Mouse (Mus musculus) thymus, adult 2 months (tissue): Measurements from ENCODE around the gene Adam33.

Experiments
- CTCF ChIP-seq: fragments of 200-500 bp; IDR thresholded peaks from 2 replicates; pipeline ENCODE4 v1.5.1; 2012; ENCODE audit warnings: mild to moderate bottlenecking, control low read depth, low read length, moderate library complexity, borderline replicate concordance; ENCODE audit not compliant: control insufficient read depth, poor library complexity, insufficient read depth; ENCODE audit errors: extremely low read depth
- POLR2A ChIP-seq: fragments of 200-500 bp; IDR thresholded peaks from 2 replicates; pipeline ENCODE4 v1.6.1; 2012; ENCODE audit warnings: mild to moderate bottlenecking, low read length, control low read depth, moderate library complexity; ENCODE audit not compliant: control insufficient read depth, poor library complexity, insufficient read depth; ENCODE audit errors: extremely low read depth

GRCm38 (mm10) chr2:131029065-131029935 is 34.3 kb downstream of the Adam33 start:
- TF ChIP-seq POLR2A (no peak), CTCF (no peak)
